Mouse (Mus musculus): Measurements from ENCODE around the gene Olfr577.

DNA sequence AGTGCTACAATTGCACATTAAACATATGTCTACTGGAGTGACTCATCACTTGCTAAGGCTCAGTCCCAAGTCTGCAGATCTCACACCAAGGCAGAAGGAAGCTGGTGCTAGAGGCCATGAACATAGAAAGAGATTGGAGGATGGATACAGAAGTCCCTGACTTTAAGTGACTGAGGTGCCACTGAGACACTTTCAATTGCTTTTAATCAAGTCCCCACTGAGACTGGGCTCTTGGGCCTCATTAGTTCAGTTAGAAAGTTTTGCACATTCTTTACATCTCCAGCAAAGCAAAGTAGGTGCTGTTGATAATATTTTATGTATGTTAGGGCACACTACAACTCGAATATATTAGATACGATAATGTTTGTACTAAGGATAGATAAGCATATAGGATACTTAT lies at the start of gene Olfr577:
- TF ChIP-seq CTCF (IDR thresholded peaks at IDR 0.05; ENCODE audit: extremely low read depth, insufficient read depth, low read length), result no peak
- no peak for TF ChIP-seq POLR2A (IDR thresholded peaks at IDR 0.05; ENCODE audit: extremely low read depth, insufficient read depth, low read length)
